Mouse (Mus musculus) neural tube, embryonic 11.5 days (tissue): ENCODE measurements around the gene Ehbp1. TPM values are rescaled to one million over a fixed set of nuclear protein-coding genes. Genes with fewer than 3 reads are reported as not detected.

Experiments used
- ATAC-seq: fragments of 200-750 bp; cut with Nextera tagmentation; 2 replicates; pipeline ENCODE4 v1.8.0; 2017; ENCODE audit warnings: moderate number of reproducible peaks, mild to moderate bottlenecking, moderate TSS enrichment, moderate library complexity; ENCODE audit not compliant: insufficient read depth, low FRiP score, low TSS enrichment
- DNase-seq: peaks from one replicate; pipeline ENCODE4 v3.0.0-alpha.2; 2015; ENCODE audit warnings: low spot score
- H3K27ac ChIP-seq: fragments of 300-500 bp; sonication (generic); 2 replicates; pipeline ENCODE4 v1.5.1; 2014; ENCODE audit warnings: low read depth, mild to moderate bottlenecking, low read length
- H3K27me3 ChIP-seq: fragments of 300-500 bp; sonication (generic); 2 replicates; pipeline ENCODE4 v1.6.1; 2014; ENCODE audit warnings: mild to moderate bottlenecking, low read length, mixed read lengths; ENCODE audit not compliant: control insufficient read depth, insufficient read depth
- H3K36me3 ChIP-seq: fragments of 300-500 bp; sonication (generic); 2 replicates; pipeline ENCODE4 v1.6.1; 2014; ENCODE audit warnings: mild to moderate bottlenecking, low read length, moderate library complexity, mixed read lengths; ENCODE audit not compliant: control insufficient read depth, insufficient read depth
- H3K4me1 ChIP-seq: fragments of 300-500 bp; sonication (generic); 2 replicates; pipeline ENCODE4 v1.6.1; 2014; ENCODE audit warnings: low read length, mixed read lengths; ENCODE audit not compliant: control insufficient read depth, insufficient read depth
- H3K4me2 ChIP-seq: fragments of 300-500 bp; sonication (generic); 2 replicates; pipeline ENCODE4 v1.6.1; 2014; ENCODE audit warnings: low read depth, mild to moderate bottlenecking, moderate library complexity
- H3K4me3 ChIP-seq: fragments of 300-500 bp; sonication (generic); 2 replicates; pipeline ENCODE4 v1.5.1; 2014; ENCODE audit warnings: low read depth, low read length
- H3K9ac ChIP-seq: fragments of 300-500 bp; sonication (generic); 2 replicates; pipeline ENCODE4 v1.6.1; 2014; ENCODE audit warnings: mild to moderate bottlenecking, low read length
- H3K9me3 ChIP-seq: fragments of 300-500 bp; sonication (generic); 2 replicates; pipeline ENCODE4 v1.6.1; 2016; ENCODE audit warnings: low read length; ENCODE audit not compliant: control insufficient read depth
- WGBS: fragments of 180-500 bp; shearing (Covaris S2); extraction: QIAGEN DNeasy Blood & Tissue Kit; methylation state at CpG from one replicate; pipeline ENCODE4 v1.1.7; 2014; 5-methylcytosine and 5-hydroxymethylcytosine counted together
- polyA plus RNA-seq: library from polyadenylated mRNA; unstranded; fragments of >200 nt; fragmentation: Nextera tagmentation; extraction: Ambion mirVana; gene quantifications from 2 replicates; pipeline ENCODE4 v1.2.1, GENCODE M21; 2014

Ehbp1 gene
- polyA plus RNA-seq, 1 experiment from 2014 or later, result 13.8 TPM

DNA sequence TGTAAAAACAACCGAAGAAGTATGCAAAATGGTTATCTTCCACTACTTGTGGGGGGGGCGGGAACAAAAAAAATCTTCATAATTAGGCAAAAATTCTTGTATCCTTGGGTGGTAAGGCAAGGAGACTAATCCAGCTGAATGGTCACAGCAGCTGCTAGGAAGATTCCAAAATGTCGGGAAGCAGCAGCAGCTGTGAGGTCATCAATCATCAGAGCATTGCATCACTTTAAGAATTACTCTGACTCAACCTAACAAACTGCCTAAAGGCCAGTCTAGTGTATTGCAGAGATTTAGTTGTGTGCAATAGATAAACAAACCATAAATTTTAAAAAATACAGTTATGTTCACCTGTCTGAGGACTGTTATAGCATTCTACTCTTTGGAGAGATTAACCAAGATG, 368.5 kb downstream of the Ehbp1 start:
- Histone ChIP-seq H3K4me3 (no peak overlapping the region), H3K36me3 (no peaks in the 10 kb centered on the region), H3K27ac (no peak overlapping the region), H3K9me3 (no peaks in the 10 kb centered on the region), H3K27me3 (no peaks in the 10 kb centered on the region), H3K4me1 (no peaks in the 10 kb centered on the region), H3K4me2 (no peak overlapping the region), H3K9ac (no peak overlapping the region)
- no peak for DNase-seq
- 69% methylated on average over 3 of the region's 3 CpGs for WGBS
- ATAC-seq, result no peak

GRCm38 (mm10) chr11:21968922-21969321, 373.2 kb downstream of the Ehbp1 start:
- Histone ChIP-seq H3K4me1 (no peaks in the 10 kb centered on the region), H3K4me3 (no peak overlapping the region), H3K27ac (no peak overlapping the region), H3K4me2 (no peak overlapping the region), H3K9me3 (no peaks in the 10 kb centered on the region), H3K27me3 (no peaks in the 10 kb centered on the region), H3K36me3 (no peaks in the 10 kb centered on the region), H3K9ac (no peak overlapping the region)
- DNase-seq (no peak), ATAC-seq (no peak)
- WGBS, result 92% methylated on average over 3 of the region's 3 CpGs

Other genes with a start within 250 kb of the Ehbp1 start
- gene Tmem17, start 169.8 kb upstream of the Ehbp1 start, polyA plus RNA-seq, result 12.8 and 13.9 TPM in 2 replicates